8 mouse cellular contexts compared by ENCODE assay signal in the genomic region with DNA sequence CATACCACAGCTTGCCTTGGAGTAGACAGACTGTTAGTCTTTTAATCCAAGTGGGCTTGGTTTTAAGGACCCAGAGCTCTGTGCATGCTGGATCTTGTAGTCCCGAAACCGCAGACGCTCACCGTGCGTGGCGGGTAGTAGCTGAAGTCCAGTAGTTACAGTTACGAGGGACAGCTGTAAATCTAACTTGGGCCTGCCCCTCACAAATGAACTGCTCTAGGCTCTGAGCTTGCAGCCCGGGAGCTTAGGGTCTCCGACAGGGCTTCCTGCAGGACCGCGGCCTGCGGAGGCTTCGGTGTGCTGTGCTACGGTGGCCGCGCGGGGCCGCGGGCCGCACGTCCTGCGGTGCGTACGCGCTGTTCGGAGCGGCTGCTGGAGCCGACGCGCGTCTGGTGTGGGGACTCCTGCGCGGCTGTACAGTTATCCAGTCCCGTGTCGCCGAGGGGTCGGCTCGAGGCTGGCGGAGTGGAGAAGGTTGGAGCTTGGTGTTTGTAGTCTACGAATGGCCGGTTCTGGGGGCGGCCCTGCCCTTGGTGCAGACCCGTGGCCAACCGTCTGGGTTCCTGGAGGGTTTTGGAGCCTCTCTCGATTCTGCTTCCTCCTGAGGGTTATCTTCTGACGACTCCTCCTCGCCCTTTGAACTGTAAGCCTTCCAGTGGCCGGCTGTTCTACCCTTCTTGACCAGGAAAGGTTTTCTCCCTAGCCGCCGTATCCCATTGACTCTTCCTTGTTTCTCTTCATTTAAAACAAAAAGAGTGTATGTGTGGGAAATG. TPM values are rescaled to one million over a fixed set of nuclear protein-coding genes. Genes with fewer than 3 reads are reported as not detected.
DNase-seq lines count a peak whose midpoint lies in the region; ATAC-seq lines count a peak whose summit lies in the region.

A gene (plus strand): TSS at position 125 of the 773 bp plus-strand sequence.

- H3K9me3 ChIP-seq in forebrain, embryonic 11.5 days (ENCODE audit: control insufficient read depth, low read length), result no peaks in the 10 kb centered on the region
- H3K9me3 ChIP-seq in heart, embryonic 15.5 days (replicated peaks), result no peaks in the 10 kb centered on the region
- no peaks in the 10 kb centered on the region for H3K9me3 ChIP-seq in liver, embryonic 13.5 days (replicated peaks)
- H3K9me3 ChIP-seq in stomach, embryonic 14.5 days (ENCODE audit: control insufficient read depth, low read depth, low read length), result no peaks in the 10 kb centered on the region

- under 1% methylated on average over 50 of the region's 50 CpGs for WGBS in forebrain, embryonic 11.5 days
- under 1% methylated on average over 50 of the region's 50 CpGs for WGBS in heart, embryonic 15.5 days
- WGBS in liver, embryonic 13.5 days (ENCODE audit: insufficient replicate concordance), result under 1% methylated on average over 50 of the region's 50 CpGs
- under 1% methylated on average over 50 of the region's 50 CpGs for WGBS in stomach, embryonic 14.5 days

- no peaks in the 10 kb centered on the region for H3K36me3 ChIP-seq in forebrain, embryonic 11.5 days (ENCODE audit: control insufficient read depth, insufficient read depth, low read length)
- H3K36me3 ChIP-seq in heart, embryonic 15.5 days, result no peaks in the 10 kb centered on the region
- H3K36me3 ChIP-seq in liver, embryonic 13.5 days, result no peaks in the 10 kb centered on the region
- H3K36me3 ChIP-seq in stomach, embryonic 14.5 days (ENCODE audit: control insufficient read depth, insufficient read depth, low read length), result no peaks in the 10 kb centered on the region

- peak; percentile 97 for ATAC-seq in forebrain, embryonic 11.5 days (replicated peaks; ENCODE audit: low FRiP score)
- ATAC-seq in heart, embryonic 15.5 days (replicated peaks; ENCODE audit: insufficient number of reproducible peaks, insufficient read depth, low FRiP score, low read depth), result peak; percentile 93
- ATAC-seq in liver, embryonic 13.5 days (ENCODE audit: low read depth), result peak; percentile 94
- ATAC-seq in stomach, embryonic 14.5 days (ENCODE audit: insufficient number of reproducible peaks, insufficient read depth, low FRiP score, low read depth), result peak; percentile 94

- no peaks in the 10 kb centered on the region for H3K27me3 ChIP-seq in forebrain, embryonic 11.5 days (ENCODE audit: control insufficient read depth, insufficient read depth, low read length)
- no peaks in the 10 kb centered on the region for H3K27me3 ChIP-seq in heart, embryonic 15.5 days
- H3K27me3 ChIP-seq in liver, embryonic 13.5 days, result no peaks in the 10 kb centered on the region
- no peaks in the 10 kb centered on the region for H3K27me3 ChIP-seq in stomach, embryonic 14.5 days (ENCODE audit: control insufficient read depth, insufficient read depth, low read length)

- peak within 1 kb of the TSS; percentile 52 for H3K4me2 ChIP-seq in forebrain, embryonic 11.5 days (ENCODE audit: low read depth, low read length, severe bottlenecking)
- H3K4me2 ChIP-seq in heart, embryonic 15.5 days, result peak within 1 kb of the TSS; percentile 62
- H3K4me2 ChIP-seq in liver, embryonic 13.5 days, result peak within 1 kb of the TSS; percentile 75
- peak within 1 kb of the TSS; percentile 57 for H3K4me2 ChIP-seq in stomach, embryonic 14.5 days (replicated peaks; ENCODE audit: low read depth, low read length)

- DNase-seq in CD8-positive naive resting alpha-beta T cell, adult 2 months (ENCODE audit: low read depth in 2 of 2, low spot score in 2 of 2), result peak; percentile 15 to 29
- peak; percentile 65 for DNase-seq in c-Kit-positive CD71-positive TER-119-negative erythroid progenitor cells, embryonic 14.5 days (ENCODE audit: low read depth)
- peak; percentile 90 for DNase-seq in forebrain, embryonic 11.5 days (ENCODE audit: low spot score)
- DNase-seq in kidney, postnatal 14 days, result peak; percentile 90
- DNase-seq in liver, embryonic 13.5 days, result peak; percentile 72
- peak; percentile 42 to 71 for DNase-seq in natural killer cell, adult 2 months (ENCODE audit: low spot score in 2 of 2)

- peak within 1 kb of the TSS; percentile 80 for H3K27ac ChIP-seq in forebrain, embryonic 11.5 days (ENCODE audit: low read depth, low read length)
- H3K27ac ChIP-seq in heart, embryonic 15.5 days, result peak within 1 kb of the TSS; percentile 95
- H3K27ac ChIP-seq in liver, embryonic 13.5 days, result peak within 1 kb of the TSS; percentile 72
- H3K27ac ChIP-seq in stomach, embryonic 14.5 days (ENCODE audit: low read length), result peak within 1 kb of the TSS; percentile 89

- peak within 1 kb of the TSS; percentile 63 for H3K4me3 ChIP-seq in forebrain, embryonic 11.5 days (ENCODE audit: low read depth, low read length)
- peak within 1 kb of the TSS; percentile 90 for H3K4me3 ChIP-seq in heart, embryonic 15.5 days
- H3K4me3 ChIP-seq in liver, embryonic 13.5 days (replicated peaks), result peak within 1 kb of the TSS; percentile 75
- H3K4me3 ChIP-seq in stomach, embryonic 14.5 days (ENCODE audit: low read depth, low read length), result peak within 1 kb of the TSS; percentile 54

- H3K9ac ChIP-seq in forebrain, embryonic 11.5 days (ENCODE audit: low read length), result peak within 1 kb of the TSS; percentile 85
- H3K9ac ChIP-seq in heart, embryonic 15.5 days, result peak within 1 kb of the TSS; percentile 78
- peak within 1 kb of the TSS; percentile 80 for H3K9ac ChIP-seq in liver, embryonic 13.5 days
- peak within 1 kb of the TSS; percentile 75 for H3K9ac ChIP-seq in stomach, embryonic 14.5 days (replicated peaks; ENCODE audit: low read depth, low read length)

- no peaks in the 10 kb centered on the region for H3K4me1 ChIP-seq in forebrain, embryonic 11.5 days (replicated peaks; ENCODE audit: control insufficient read depth, insufficient read depth, low read length)
- H3K4me1 ChIP-seq in heart, embryonic 15.5 days (replicated peaks), result peaks cover 8% of the 10 kb centered on the region
- peaks cover 22% of the 10 kb centered on the region for H3K4me1 ChIP-seq in liver, embryonic 13.5 days (replicated peaks)
- H3K4me1 ChIP-seq in stomach, embryonic 14.5 days (ENCODE audit: control insufficient read depth, insufficient read depth, low read length), result no peaks in the 10 kb centered on the region; the same call in 1 of the 2 replicates

RNA-seq across cellular contexts. Expression of the gene that starts here (rescaled TPM):
- 12.0 and 12.6 TPM in 2 replicates for polyA plus RNA-seq in forebrain, embryonic 11.5 days (2014; fragmentation: Nextera tagmentation; extraction: Ambion mirVana)
- 8.7 and 9.1 TPM in 2 replicates for polyA plus RNA-seq in heart, embryonic 15.5 days (2015; fragmentation: Nextera tagmentation; extraction: Ambion mirVana)
- polyA plus RNA-seq in liver, embryonic 13.5 days (2015; fragmentation: Nextera tagmentation; extraction: Ambion mirVana), result 3.8 and 6.0 TPM in 2 replicates
- 12.3 and 13.6 TPM in 2 replicates for polyA plus RNA-seq in stomach, embryonic 14.5 days (2014; fragmentation: Nextera tagmentation; extraction: Ambion mirVana)

Comparison
In these comparisons a context has a peak if more than half of its experiments do, and no peak if none do; other contexts are left out.
1. Peak in every context shown above with its lines: DNase-seq, ATAC-seq, H3K4me3 ChIP-seq and H3K27ac ChIP-seq.
2. DNase-seq: peak in every context shown above with its lines; median percentile 90 in forebrain, embryonic 11.5 days; 90 in kidney, postnatal 14 days; 72 in liver, embryonic 13.5 days; 65 in c-Kit-positive CD71-positive TER-119-negative erythroid progenitor cells, embryonic 14.5 days; 56 in natural killer cell, adult 2 months; 22 in CD8-positive naive resting alpha-beta T cell, adult 2 months.